Mouse (Mus musculus): ENCODE data around the gene Tas1r3. TPM values are rescaled to one million over a fixed set of nuclear protein-coding genes. Genes with fewer than 3 reads are reported as not detected.

The Tas1r3 gene
- polyA plus RNA-seq, 1 experiment from 2014 or later: 0.13 TPM

DNA sequence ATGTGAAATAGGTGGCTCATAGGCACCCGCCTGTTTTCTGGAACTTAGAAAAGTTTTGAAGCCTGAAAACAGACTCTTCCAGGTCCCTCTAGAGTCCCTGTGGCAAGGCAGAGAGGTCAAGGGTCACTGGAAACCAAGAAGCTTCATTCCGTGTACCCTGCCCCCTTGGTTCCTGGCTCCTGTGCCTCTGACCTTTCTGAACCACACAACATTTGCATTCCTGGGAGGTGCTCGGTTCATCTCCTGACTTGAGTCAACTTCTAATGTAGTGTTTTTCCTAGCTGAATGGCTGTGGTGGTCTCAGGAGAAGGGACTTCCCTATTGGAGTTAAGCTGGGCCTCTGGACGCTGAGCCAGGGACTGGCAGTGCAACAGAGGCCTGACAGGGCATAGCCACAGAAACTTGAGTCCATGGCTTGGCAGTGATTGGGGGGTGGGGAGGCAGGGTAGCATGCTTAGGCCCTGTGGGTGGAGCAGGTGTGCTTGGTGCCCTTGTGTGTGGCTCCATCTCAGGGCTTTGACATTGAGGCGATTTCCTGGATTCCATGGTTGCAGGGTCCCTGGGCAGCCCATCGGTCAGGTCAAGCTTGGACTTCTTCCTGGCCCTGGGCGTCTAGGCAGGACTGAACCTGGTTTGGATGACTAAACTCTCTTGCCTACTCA lies 14.6 kb downstream of the Tas1r3 start:
- no peak for DNase-seq (ENCODE audit: low spot score)
- Histone ChIP-seq H3K4me3 (peak overlapping the region; percentile 83), H3K27me3 (ENCODE audit: insufficient read depth, poor library complexity, severe bottlenecking) (no peaks in the 10 kb centered on the region), H3K9me3 (no peaks in the 10 kb centered on the region), H3K27ac (no peak overlapping the region), H3K36me3 (peaks cover 8% of the 10 kb centered on the region), H3K4me1 (peaks cover 28% of the 10 kb centered on the region)
- 67% methylated on average over 7 of the region's 7 CpGs for whole genome bisulfite sequencing

DNA sequence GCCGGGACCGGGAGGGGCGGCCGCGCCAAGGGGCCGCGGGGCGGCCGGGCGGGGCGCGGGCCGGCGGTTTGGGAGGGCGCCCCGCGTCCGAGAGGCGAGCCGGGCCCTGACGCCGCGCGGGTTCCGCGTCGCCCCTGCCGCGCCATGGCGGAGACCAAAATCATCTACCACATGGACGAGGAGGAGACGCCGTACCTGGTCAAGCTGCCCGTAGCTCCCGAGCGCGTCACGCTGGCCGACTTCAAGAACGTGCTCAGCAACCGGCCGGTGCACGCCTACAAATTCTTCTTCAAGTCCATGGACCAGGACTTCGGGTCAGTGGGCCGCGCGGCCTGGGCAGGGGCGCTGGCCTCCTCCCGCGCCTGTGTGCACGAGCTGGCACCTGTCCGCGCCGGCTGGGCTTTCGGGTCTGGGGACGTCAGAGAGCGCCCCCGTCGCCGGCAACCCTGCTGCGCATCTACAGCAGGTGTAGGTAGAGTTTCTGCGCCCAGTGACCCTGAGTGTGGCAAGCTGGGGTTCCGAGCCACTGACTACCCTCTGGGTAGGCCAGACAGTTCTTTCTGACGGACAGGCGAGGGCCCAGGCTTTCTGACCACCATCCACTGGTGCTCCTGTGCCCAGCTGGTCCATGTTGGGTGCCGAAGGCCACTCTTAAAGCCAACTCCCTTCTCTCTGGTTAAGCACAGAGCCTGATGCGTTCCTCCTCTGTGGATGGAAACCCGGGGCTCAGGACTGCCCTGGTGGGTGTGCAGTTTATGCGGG lies 15.4 kb downstream of the Tas1r3 start:
- Histone ChIP-seq H3K4me3 (peak overlapping the region; percentile 83), H3K36me3 (peaks cover 14% of the 10 kb centered on the region), H3K4me1 (peaks cover 28% of the 10 kb centered on the region), H3K9me3 (no peaks in the 10 kb centered on the region), H3K27ac (peak overlapping the region; percentile 91), H3K27me3 (ENCODE audit: insufficient read depth, poor library complexity, severe bottlenecking) (no peaks in the 10 kb centered on the region)
- no peak for DNase-seq (ENCODE audit: low spot score)
- 2% methylated on average over 65 of the region's 69 CpGs for WGBS

DNA sequence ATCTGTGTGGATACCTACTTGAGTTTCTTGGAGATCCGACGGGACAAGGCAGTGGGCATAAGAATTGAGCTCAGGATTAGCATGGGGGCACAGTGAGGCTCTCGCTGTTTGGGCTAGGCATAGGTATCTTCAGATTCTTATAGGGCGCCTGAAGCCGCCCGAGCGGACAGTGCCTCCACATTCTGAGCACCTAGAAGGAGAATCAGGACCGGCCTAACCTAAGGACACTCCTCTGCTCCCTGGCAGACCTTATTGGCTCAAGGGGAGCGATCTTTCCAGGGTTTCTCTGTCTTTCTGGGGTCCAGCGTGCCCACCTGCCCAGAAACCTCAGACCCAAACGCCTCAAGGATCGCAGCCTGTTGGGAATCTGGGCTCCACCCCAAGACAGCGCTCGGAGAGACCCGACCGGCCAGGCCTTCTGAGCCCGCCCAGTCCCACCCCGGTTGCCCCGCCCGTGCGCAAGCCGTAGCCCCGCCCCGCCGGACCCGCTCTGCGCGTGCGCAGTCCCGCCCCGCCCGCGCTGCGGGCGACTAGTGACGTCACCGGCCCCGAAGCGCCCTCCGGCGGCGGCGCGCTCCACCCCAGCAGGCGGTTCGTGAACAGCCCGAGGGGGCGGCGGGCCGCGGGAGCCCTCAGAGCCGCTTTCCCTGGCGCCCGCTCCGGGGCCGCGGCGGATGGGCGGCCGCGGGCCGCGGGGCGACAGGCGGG lies 16.1 kb downstream of the Tas1r3 start, which contains the start of gene Dvl1:
Dvl1 (plus strand) TSS at position 532 of the 708 bp plus-strand sequence.
- peaks cover 2% of the 10 kb centered on the region; the same call in 1 of the 2 replicates for H3K27me3 ChIP-seq (ENCODE audit: insufficient read depth, poor library complexity, severe bottlenecking)
- H3K27ac ChIP-seq: peak within 1 kb of the TSS; percentile 91
- peak; percentile 95 for DNase-seq (ENCODE audit: low spot score)
- 1% methylated on average over 65 of the region's 65 CpGs for WGBS
- H3K9me3 ChIP-seq: no peaks in the 10 kb centered on the region
- peak within 1 kb of the TSS; percentile 83 for H3K4me3 ChIP-seq
- peaks cover 26% of the 10 kb centered on the region for H3K4me1 ChIP-seq
- H3K36me3 ChIP-seq: peaks cover 19% of the 10 kb centered on the region

DNA sequence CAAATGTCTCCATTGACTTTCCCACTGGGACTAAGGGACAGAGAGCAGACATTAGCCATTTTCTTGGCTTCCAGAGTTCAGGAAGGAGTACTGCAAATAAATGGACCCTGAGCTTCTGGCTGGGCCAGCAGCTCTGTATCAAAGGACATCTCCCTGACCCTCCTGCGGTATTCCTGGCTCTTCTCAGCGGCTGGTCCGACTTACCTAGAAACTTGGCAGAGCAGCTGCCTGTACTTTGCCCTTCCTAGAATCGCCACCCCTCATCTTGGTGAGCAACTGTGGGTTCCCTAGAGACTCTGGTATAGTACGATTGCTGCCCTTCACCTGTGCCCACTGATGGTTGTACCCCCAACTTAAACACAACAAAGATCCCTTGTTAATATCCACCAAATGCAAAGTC lies 19.9 kb downstream of the Tas1r3 start:
- H3K27ac ChIP-seq: no peak overlapping the region
- H3K4me1 ChIP-seq: peaks cover 53% of the 10 kb centered on the region
- no peak for DNase-seq (ENCODE audit: low spot score)
- WGBS: 88% methylated on average over 5 of the region's 5 CpGs
- peaks cover 17% of the 10 kb centered on the region for H3K27me3 ChIP-seq (ENCODE audit: insufficient read depth, poor library complexity, severe bottlenecking)
- peaks cover 25% of the 10 kb centered on the region for H3K36me3 ChIP-seq
- no peak overlapping the region for H3K4me3 ChIP-seq
- H3K9me3 ChIP-seq: no peaks in the 10 kb centered on the region

DNA sequence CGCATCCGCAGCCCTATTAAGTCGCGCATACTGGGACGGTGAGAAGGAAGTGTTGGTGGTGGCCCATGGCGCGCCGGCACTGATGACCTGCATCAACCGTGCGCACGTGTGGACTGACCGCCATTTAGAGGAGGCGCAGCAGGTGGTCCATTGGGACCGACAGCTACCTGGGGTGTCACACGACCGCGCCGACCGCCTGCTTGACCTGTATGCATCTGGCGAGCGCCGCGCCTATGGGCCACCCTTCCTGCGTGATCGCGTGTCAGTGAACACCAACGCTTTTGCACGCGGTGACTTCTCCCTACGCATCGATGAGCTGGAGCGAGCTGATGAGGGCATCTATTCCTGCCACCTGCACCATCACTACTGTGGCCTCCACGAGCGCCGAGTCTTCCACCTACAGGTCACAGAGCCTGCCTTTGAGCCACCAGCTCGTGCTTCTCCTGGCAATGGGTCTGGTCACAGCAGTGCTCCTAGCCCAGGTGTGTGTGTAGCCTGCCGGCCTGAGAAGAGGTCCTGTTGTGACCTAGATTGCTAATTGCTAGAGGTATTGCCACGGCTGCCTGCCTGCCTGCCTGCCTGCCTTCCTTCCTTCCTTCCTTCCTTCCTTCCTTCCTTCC lies 21.4 kb downstream of the Tas1r3 start:
- Histone ChIP-seq H3K4me1 (peaks cover 51% of the 10 kb centered on the region), H3K9me3 (no peaks in the 10 kb centered on the region), H3K27ac (0 out of 2 replicates have a peak overlapping the region, but pooled peaks have one; percentile 87), H3K4me3 (peak overlapping the region; percentile 70), H3K36me3 (peaks cover 25% of the 10 kb centered on the region), H3K27me3 (ENCODE audit: insufficient read depth, poor library complexity, severe bottlenecking) (peaks cover 17% of the 10 kb centered on the region)
- WGBS: 45% methylated on average over 38 of the region's 38 CpGs
- no peak for DNase-seq (ENCODE audit: low spot score)

DNA sequence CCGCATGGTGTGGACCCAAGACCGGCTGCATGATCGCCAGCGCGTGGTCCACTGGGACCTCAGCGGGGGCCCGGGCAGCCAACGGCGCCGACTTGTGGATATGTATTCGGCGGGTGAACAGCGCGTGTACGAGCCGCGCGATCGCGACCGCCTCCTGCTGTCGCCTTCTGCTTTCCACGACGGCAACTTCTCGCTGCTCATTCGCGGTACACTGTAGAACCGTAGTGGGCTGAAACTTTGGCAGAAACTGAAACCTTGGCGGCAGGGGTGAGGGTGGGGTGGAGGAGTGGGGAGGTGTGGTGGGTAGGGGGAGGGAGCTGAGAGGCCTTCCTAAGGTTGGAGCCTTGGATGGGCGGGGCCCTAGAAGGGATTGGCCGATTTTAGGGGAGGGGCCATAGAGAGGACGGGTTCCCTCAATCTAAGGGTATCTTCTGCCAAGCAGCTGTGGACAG lies 22.1 kb downstream of the Tas1r3 start:
- peak overlapping the region; percentile 87 for H3K27ac ChIP-seq
- peak overlapping the region; percentile 70 for H3K4me3 ChIP-seq
- DNase-seq (ENCODE audit: low spot score): peak; percentile 90
- peaks cover 47% of the 10 kb centered on the region for H3K4me1 ChIP-seq
- peaks cover 17% of the 10 kb centered on the region for H3K27me3 ChIP-seq (ENCODE audit: insufficient read depth, poor library complexity, severe bottlenecking)
- peaks cover 25% of the 10 kb centered on the region for H3K36me3 ChIP-seq
- WGBS: under 1% methylated on average over 32 of the region's 32 CpGs
- no peaks in the 10 kb centered on the region for H3K9me3 ChIP-seq

DNA sequence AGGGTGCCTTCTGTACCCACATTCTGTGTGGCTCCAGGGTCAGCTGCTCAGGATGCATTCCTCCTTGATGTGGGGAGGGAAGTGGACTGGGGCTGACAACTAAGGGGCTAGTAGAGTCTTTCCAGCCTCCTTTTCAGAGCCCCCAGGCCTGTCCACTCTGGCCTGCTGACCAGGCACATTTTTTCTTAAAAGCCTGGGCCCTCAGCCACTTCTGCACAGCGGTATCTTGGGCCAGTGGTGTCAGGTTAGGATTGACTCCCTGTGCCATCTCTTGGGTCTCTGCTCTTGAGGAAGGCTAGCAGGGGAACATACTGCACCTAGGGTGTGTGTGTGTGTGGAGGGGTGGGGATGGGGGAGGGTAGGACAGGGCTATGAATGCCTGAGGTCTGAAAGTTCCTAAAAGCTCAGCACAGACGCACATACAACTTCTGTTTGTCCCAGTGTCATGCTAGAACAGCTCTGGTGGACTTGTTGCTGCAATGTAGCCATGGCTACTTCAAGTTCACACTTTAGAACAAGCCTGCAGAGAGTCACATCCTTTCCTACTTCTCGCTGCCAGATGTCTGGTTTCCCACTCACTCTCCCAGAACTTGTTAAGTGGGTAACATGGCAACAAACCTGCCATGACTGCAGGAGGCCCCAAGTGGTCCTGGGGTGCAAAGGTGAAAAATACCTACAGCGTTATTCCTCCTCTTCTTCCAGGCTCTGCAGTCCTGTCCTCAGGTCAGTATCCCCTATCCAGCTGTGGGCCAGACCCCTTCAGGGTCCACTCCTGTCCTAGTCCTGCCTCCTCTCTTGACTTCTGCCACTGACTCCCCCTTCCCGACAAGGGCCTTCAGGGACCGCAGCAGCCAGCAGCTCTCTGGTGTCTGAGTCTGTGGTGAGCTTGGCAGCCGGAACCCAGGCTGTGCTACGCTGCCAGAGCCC lies 22.8 kb downstream of the Tas1r3 start:
- DNase-seq (ENCODE audit: low spot score): no peak
- WGBS: 5% methylated on average over 8 of the region's 8 CpGs
- H3K27ac ChIP-seq: peak overlapping the region; percentile 87

DNA sequence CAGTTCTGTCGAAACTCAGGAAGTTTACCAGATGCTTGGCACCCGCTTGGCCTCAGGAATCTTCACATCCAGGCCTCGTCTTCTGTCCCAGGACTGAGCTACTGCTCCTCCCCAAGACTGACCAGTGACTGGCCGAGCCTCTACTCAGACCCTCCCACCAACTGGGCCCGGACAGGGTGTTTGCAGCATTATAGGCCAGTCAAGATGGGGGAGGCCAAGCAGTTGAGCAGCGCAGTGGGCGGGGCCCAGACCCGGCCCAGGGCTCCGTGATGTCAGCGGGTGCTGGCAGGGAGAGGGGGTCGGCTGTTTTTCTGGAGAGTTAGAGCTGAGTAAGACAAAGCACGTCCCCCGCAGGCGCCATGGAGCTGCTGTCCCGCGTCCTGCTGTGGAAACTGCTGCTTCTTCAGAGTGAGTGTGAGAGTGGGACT lies 23.7 kb downstream of the Tas1r3 start, which contains the start of gene Mxra8:
Mxra8 (plus strand) TSS at position 198 of the 428 bp plus-strand sequence.
- Histone ChIP-seq H3K9me3 (no peaks in the 10 kb centered on the region), H3K4me1 (peaks cover 47% of the 10 kb centered on the region)
- under 1% methylated on average over 16 of the region's 16 CpGs for WGBS

More for the DNA sequence above, 22.8 kb downstream of the Tas1r3 start:
- Histone ChIP-seq H3K36me3 (peaks cover 25% of the 10 kb centered on the region), H3K4me3 (peak overlapping the region; percentile 70), H3K4me1 (peaks cover 47% of the 10 kb centered on the region), H3K9me3 (no peaks in the 10 kb centered on the region), H3K27me3 (ENCODE audit: insufficient read depth, poor library complexity, severe bottlenecking) (peaks cover 17% of the 10 kb centered on the region)

DNA sequence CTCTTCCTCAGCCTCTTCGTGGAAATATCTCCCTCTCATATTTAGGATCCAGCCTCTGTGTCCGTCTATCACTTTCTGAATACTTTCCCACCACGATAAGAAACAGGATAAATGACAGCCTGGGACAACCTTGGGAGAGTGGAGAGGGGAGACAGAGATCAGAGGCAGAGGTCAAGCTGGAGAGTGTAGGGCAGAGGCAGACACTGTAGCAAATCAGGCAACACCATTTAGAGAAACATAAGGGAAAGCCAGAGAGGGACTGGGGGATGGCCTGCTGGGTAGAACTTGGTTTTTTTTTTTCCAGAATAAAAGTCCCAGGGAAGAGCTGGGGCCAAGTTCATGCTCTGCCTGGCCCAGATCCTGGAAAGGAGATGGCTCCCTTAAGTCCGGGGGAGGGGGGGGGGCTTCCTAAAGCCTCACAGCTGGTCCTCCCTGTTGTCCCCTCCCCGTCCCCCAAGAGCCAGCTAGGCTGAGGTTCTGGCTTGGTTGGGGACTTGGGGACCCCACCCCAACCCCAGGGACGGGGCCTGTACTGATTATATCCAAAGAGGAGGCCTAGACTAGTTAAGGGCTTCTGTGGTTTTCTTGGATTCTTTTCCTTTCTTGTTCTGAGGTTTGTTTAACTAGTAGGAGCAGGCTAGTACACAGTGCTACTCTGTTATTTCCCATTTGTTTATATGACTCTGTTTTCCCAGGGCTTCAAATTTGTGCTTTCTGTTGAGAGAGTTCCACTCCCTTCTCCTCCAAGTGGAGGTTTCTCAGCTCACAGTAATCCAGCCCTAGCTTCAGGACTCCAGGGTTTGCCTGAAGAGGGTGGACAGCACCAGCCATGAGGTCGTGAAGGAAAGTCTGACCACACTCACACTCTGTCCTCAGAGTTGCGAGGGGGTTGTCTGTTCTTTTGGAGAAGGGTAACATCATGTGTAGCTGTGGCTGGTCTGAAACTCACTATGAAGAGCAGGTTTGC lies 24.7 kb downstream of the Tas1r3 start:
- WGBS: 41% methylated on average over 8 of the region's 8 CpGs
- peak overlapping the region; percentile 87 for H3K27ac ChIP-seq
- H3K36me3 ChIP-seq: peaks cover 18% of the 10 kb centered on the region
- no peak for DNase-seq (ENCODE audit: low spot score)
- peaks cover 17% of the 10 kb centered on the region for H3K27me3 ChIP-seq (ENCODE audit: insufficient read depth, poor library complexity, severe bottlenecking)
- peak overlapping the region; percentile 70 for H3K4me3 ChIP-seq
- H3K9me3 ChIP-seq: no peaks in the 10 kb centered on the region
- peaks cover 51% of the 10 kb centered on the region for H3K4me1 ChIP-seq

More for the DNA sequence above, 23.7 kb downstream of the Tas1r3 start, which contains the start of gene Mxra8:
- peak; percentile 96 for DNase-seq (ENCODE audit: low spot score)
- Histone ChIP-seq H3K4me3 (peak within 1 kb of the TSS; percentile 70), H3K27ac (peak within 1 kb of the TSS; percentile 87), H3K27me3 (ENCODE audit: insufficient read depth, poor library complexity, severe bottlenecking) (peaks cover 17% of the 10 kb centered on the region), H3K36me3 (peaks cover 25% of the 10 kb centered on the region)

DNA sequence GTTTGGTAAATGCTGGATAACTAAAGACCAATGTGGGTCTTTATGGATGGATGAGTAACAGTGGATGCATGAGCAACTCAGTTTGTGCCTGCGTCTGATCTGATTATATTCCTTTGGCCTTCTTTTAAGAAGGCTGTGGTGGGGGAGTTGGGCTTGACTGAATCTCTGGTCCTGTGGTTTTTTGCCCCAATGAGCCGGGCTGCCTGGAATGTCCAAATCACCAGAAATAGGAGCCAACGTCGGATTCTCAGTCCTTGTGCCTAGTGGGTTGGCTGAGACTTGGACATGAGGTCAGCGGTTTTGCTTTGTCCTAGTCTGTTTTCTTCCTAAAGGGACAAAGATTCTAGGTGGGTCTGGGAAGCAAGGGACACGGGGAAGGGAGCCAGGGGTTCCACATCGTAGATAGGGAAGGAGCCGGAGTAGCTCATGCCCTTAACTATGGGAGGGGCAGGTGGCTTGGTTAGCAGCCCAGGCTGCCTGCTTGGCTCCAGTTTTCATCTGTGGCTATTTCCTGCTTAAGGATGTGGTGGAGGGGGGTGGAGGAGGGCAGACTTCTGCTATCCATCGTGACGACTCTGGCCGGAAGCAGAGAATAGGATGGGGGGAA lies 25.7 kb downstream of the Tas1r3 start:
- H3K27ac ChIP-seq: no peak overlapping the region
- H3K4me1 ChIP-seq: peaks cover 58% of the 10 kb centered on the region

More for the DNA sequence above, 25.7 kb downstream of the Tas1r3 start:
- no peak overlapping the region for H3K4me3 ChIP-seq
- H3K36me3 ChIP-seq: peaks cover 18% of the 10 kb centered on the region; the same call in 1 of the 2 replicates
- no peaks in the 10 kb centered on the region for H3K9me3 ChIP-seq
- 66% methylated on average over 11 of the region's 11 CpGs for WGBS
- H3K27me3 ChIP-seq (ENCODE audit: insufficient read depth, poor library complexity, severe bottlenecking): peaks cover 17% of the 10 kb centered on the region
- no peak for DNase-seq (ENCODE audit: low spot score)

Measured in heart, embryonic 10.5 days (tissue).